Mouse (Mus musculus) layer of hippocampus, adult 2 months (tissue): ENCODE data around the gene Tmem243. TPM values are rescaled to one million over a fixed set of nuclear protein-coding genes. Genes with fewer than 3 reads are reported as not detected.

Experiments
- DNase-seq, 2 experiments: peaks; one replicate each; pipeline ENCODE4 v3.0.0; 2022; ENCODE audit warnings: low spot score in 2 of 2
- H3K27ac ChIP-seq: fragments of 200-600 bp; 2 replicates; pipeline ENCODE4 v1.8.1; 2022
- H3K4me3 ChIP-seq: fragments of 200-600 bp; 2 replicates; pipeline ENCODE4 v1.8.1; 2022; ENCODE audit warnings: mild to moderate bottlenecking
- CTCF ChIP-seq: fragments of 200-600 bp; conservative IDR thresholded peaks from 2 replicates; pipeline ENCODE4 v1.8.1; 2022; ENCODE audit warnings: antibody characterized with exemption, mild to moderate bottlenecking, moderate library complexity
- long read RNA-seq, 2 experiments: library from polyadenylated mRNA; stranded (forward); transcript quantifications; one replicate each; pipeline ENCODE4 v2.0.0; 2021; ENCODE audit warnings: borderline mapping rate in 2 of 2
- total RNA-seq, 2 experiments: library from RNA; stranded (reverse); gene quantifications; 2 replicates each; pipeline ENCODE4 v1.2.3; 2021

Tmem243 gene
- total RNA-seq, result 1 to 10 TPM; 8.4 to 9.0 TPM
- long read RNA-seq, experiment 1, full-length matches to known transcripts, result 27 of 31 reads
- long read RNA-seq, experiment 1, partial matches to known transcripts, result 3 of 31 reads
- long read RNA-seq, experiment 1, other reads (novel, unspliced or antisense), result 1 of 31 reads
- long read RNA-seq, experiment 2, full-length matches to known transcripts, result 26 of 34 reads
- long read RNA-seq, experiment 2, partial matches to known transcripts, result 4 of 34 reads
- long read RNA-seq, experiment 2, other reads (novel, unspliced or antisense), result 4 of 34 reads

- H3K27ac ChIP-seq, result peak within 1 kb of the TSS; percentile 84
- peak within 1 kb of the TSS; percentile 70 for H3K4me3 ChIP-seq
- peak; percentile 83 to 89 for DNase-seq
- peak; percentile 6; the same call in 1 of the 2 replicates for TF ChIP-seq CTCF
Observed at GRCm38 (mm10) chr5:9100207-9100848, at the start of gene Tmem243. Tmem243 (plus strand) TSS chr5:9100668.

GRCm38 (mm10) chr5:9056020-9056660, 44.3 kb upstream of the Tmem243 start:
- Histone ChIP-seq H3K4me3 (no peak overlapping the region), H3K27ac (no peak overlapping the region)
- DNase-seq, result peak; percentile 48 to 75
- peak; percentile 97 for TF ChIP-seq CTCF

GRCm38 (mm10) chr5:9057277-9057879, 43.1 kb upstream of the Tmem243 start:
- TF ChIP-seq CTCF, result no peak
- Histone ChIP-seq H3K4me3 (no peak overlapping the region), H3K27ac (no peak overlapping the region)
- no peak for DNase-seq

GRCm38 (mm10) chr5:9059303-9060023, 41.0 kb upstream of the Tmem243 start:
- peak; percentile 72 for TF ChIP-seq CTCF

GRCm38 (mm10) chr5:9060228-9060627, 40.2 kb upstream of the Tmem243 start:
- Histone ChIP-seq H3K4me3 (no peak overlapping the region), H3K27ac (peak overlapping the region; percentile 43; the same call in 1 of the 2 replicates)
- no peak for DNase-seq
- no peak for TF ChIP-seq CTCF

More at GRCm38 (mm10) chr5:9059303-9060023, 41.0 kb upstream of the Tmem243 start:
- no peak for DNase-seq
- Histone ChIP-seq H3K27ac (peak overlapping the region; percentile 43; the same call in 1 of the 2 replicates), H3K4me3 (peak overlapping the region; percentile 30; the same call in 1 of the 2 replicates)

DNA sequence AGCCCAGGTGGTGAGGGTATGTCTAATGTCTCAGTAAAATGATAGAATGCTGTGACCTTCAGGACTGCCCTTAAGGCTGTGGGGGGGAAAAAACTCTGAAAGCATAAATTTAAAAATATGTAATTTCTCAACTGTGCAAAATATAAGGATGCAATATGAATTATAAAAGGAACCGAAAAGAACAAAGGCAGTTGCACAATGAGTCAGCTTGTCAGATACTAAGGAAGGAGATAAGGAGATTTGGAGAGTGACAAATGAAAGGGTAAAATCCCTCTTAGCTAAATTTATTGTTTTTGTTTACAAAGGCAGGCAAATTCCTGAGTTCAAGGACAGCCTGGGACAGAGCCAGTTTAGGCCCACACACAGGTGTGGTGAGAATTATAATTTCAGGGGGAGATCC, 36.3 kb upstream of the Tmem243 start:
- Histone ChIP-seq H3K27ac (no peak overlapping the region), H3K4me3 (no peak overlapping the region)
- no peak for DNase-seq
- no peak for TF ChIP-seq CTCF

DNA sequence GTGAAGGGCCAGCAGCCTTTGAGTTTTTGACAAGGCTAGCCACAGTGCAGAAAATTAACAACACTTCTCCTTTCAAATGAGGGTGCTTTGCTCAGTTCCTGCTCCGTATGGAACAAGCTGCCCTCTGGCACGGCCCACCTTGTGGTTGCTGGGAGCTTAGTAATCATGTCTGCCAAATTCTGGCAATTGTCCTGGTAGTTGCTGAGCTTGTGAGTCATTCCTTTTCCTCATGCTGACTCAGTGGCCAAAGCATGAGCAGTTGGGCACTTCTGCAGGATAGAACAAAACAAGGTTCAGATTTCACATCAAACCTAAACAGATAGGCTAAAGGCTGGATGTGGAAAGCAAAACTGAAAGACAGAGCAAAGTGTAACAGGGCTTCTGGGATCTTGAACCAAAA, 31.6 kb upstream of the Tmem243 start:
- no peak overlapping the region for H3K4me3 ChIP-seq
- peak; percentile 55 to 65 for DNase-seq
- H3K27ac ChIP-seq, result no peak overlapping the region
- TF ChIP-seq CTCF, result no peak; the same call in 1 of the 2 replicates

DNA sequence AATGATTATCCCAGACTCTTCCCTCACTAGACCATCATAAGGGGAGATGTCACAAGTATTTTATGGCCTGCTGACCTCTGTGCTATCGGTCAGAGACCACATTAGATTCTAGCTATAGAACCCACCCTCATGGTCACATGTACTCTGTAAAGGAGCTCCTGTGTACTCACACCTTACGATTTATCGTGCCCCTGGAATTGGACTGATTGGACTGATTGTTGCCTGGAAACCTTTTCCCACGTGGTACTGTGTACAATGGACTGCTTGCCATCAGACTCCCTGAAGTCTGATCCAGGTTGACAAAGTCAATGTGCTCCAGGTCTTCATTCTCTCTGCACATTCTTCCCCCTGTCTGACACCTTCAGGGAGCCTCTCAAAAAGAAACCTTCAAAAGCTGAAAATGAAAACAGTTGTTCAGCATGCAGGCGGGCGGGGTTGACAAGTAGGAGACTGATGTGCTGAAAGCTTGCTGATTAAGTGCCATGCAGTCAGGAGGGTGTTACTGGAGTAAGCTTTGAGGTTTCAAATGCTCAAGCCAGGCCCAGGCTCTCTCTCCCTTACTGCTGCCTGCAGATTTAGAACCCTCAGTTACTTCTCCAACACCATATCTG, 30.8 kb upstream of the Tmem243 start:
- Histone ChIP-seq H3K27ac (no peak overlapping the region), H3K4me3 (no peak overlapping the region)
- no peak for TF ChIP-seq CTCF
- DNase-seq, result no peak

DNA sequence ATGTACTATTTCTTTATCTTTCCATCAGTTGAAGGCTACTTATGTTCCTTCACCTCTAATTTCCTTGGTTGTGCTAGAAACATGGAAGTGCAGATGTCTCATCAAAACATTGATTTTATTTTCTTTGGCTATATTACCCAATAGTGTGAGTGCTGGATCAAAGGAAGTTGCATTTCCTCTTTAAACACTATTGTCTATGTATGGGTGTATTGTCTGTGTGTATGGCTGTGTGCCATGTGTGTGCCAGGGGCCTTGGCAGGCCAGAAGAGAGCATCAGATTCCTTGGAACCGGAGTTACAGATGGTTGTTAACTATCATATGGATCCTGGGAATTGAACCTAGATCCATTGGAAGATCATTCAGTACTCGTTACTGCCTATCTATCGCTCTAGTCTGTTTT, 29.1 kb upstream of the Tmem243 start:
- no peak for TF ChIP-seq CTCF
- no peak for DNase-seq
- Histone ChIP-seq H3K4me3 (no peak overlapping the region), H3K27ac (no peak overlapping the region)

DNA sequence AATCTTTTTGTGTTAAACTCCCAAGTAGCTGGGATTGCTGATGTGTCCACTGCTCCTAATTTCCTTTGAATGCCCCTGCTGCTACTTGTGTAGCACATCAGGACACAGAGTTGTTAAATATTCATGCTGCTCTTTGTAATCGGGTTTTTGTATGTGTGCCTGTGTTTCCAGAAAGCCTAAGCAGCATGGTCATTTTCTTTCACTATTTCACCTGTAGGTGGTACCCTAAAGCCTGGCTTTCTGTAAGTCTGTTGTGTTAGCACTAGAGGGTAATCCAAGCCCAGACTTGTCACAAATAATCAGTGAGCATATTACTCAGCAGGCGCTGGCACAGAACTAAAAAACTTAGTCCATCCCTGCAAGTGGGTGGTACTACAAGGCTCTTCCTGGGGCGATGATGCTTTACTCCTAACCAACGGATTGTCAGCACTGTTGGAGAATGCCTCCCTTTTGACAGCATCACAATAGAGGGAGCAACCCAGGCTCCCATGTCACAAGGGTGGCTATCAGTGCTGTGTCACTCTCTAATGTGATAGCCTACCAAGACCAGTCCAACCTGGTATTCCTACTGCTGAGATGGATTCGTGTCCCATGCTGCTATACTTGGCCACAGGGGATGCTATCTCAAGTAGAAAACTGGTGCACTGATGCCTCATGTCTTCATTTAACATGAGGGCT, 27.2 kb upstream of the Tmem243 start:
- DNase-seq, result no peak
- Histone ChIP-seq H3K4me3 (no peak overlapping the region), H3K27ac (no peak overlapping the region)
- TF ChIP-seq CTCF, result peak; percentile 77

GRCm38 (mm10) chr5:9079773-9080501, 20.5 kb upstream of the Tmem243 start:
- DNase-seq, result no peak
- H3K27ac ChIP-seq, result no peak overlapping the region

More at GRCm38 (mm10) chr5:9079773-9080501, 20.5 kb upstream of the Tmem243 start:
- H3K4me3 ChIP-seq, result no peak overlapping the region
- no peak for TF ChIP-seq CTCF
